Mouse (Mus musculus) megakaryocyte, embryonic 14.5 days (primary cell): ENCODE data around the gene Stub1. TPM values are rescaled to one million over a fixed set of nuclear protein-coding genes. Genes with fewer than 3 reads are reported as not detected.

Experiments
- H3K27me3 ChIP-seq: replicated peaks from 2 replicates; pipeline ENCODE3; 2012; ENCODE audit warnings: inconsistent platforms
- H3K36me3 ChIP-seq: replicated peaks from 2 replicates; pipeline ENCODE3; 2012; ENCODE audit warnings: low read length, inconsistent platforms, mixed read lengths
- H3K4me1 ChIP-seq: 2 replicates; pipeline ENCODE4 v1.6.1; 2012; ENCODE audit warnings: inconsistent platforms
- H3K4me3 ChIP-seq: replicated peaks from 2 replicates; pipeline ENCODE3; 2012; ENCODE audit warnings: moderate library complexity, mild to moderate bottlenecking, inconsistent platforms
- H3K9me3 ChIP-seq: 2 replicates; pipeline ENCODE4 v1.6.1; 2012; ENCODE audit warnings: inconsistent platforms
- FLI1 ChIP-seq: IDR thresholded peaks from 2 replicates; pipeline ENCODE4 v1.6.1; 2012; ENCODE audit warnings: low read length, inconsistent platforms, mixed read lengths
- GATA1 ChIP-seq: IDR thresholded peaks from 3 replicates; pipeline ENCODE4 v1.6.1; 2012; ENCODE audit warnings: mixed read lengths, low read length, inconsistent platforms, borderline replicate concordance
- polyA plus RNA-seq: library from polyadenylated mRNA; stranded (reverse); fragments of >175 nt; gene quantifications from 2 replicates; pipeline ENCODE4 v1.2.3, GENCODE M21; 2012; ENCODE audit warnings: low replicate concordance; ENCODE audit not compliant: insufficient read depth

Gene Stub1
- polyA plus RNA-seq, 1 experiment: 115 TPM

- TF ChIP-seq GATA1 (no peak), FLI1 (no peak)
- Histone ChIP-seq H3K36me3 (peaks cover 85% of the 10 kb centered on the region), H3K4me1 (peaks cover 95% of the 10 kb centered on the region), H3K27me3 (no peaks in the 10 kb centered on the region), H3K4me3 (no peak overlapping the region), H3K9me3 (no peaks in the 10 kb centered on the region)
Measured at GRCm38 (mm10) chr17:25839455-25840235, 6.4 kb upstream of the Stub1 start.

- no peak for TF ChIP-seq FLI1
- no peak for TF ChIP-seq GATA1
- Histone ChIP-seq H3K9me3 (no peaks in the 10 kb centered on the region), H3K27me3 (no peaks in the 10 kb centered on the region), H3K36me3 (peaks cover 90% of the 10 kb centered on the region), H3K4me1 (peaks cover 97% of the 10 kb centered on the region), H3K4me3 (no peak overlapping the region)
Measured at GRCm38 (mm10) chr17:25838904-25839303, 5.7 kb upstream of the Stub1 start.

- Histone ChIP-seq H3K27me3 (no peaks in the 10 kb centered on the region), H3K4me1 (peaks cover 88% of the 10 kb centered on the region), H3K4me3 (no peak overlapping the region), H3K9me3 (no peaks in the 10 kb centered on the region), H3K36me3 (peaks cover 83% of the 10 kb centered on the region)
- TF ChIP-seq FLI1 (no peak), GATA1 (no peak)
Measured at GRCm38 (mm10) chr17:25837533-25837932, 4.3 kb upstream of the Stub1 start.

GRCm38 (mm10) chr17:25837076-25837410, 3.8 kb upstream of the Stub1 start, which contains the start of gene Rhbdl1:
Gene Rhbdl1 (minus strand): TSS chr17:25837295.
- Histone ChIP-seq H3K27me3 (no peaks in the 10 kb centered on the region), H3K4me1 (peaks cover 85% of the 10 kb centered on the region), H3K9me3 (no peaks in the 10 kb centered on the region), H3K4me3 (peak within 1 kb of the TSS; percentile 38), H3K36me3 (peaks cover 78% of the 10 kb centered on the region)
- TF ChIP-seq FLI1: no peak
- no peak for TF ChIP-seq GATA1

- H3K36me3 ChIP-seq: peaks cover 78% of the 10 kb centered on the region
- H3K4me3 ChIP-seq: peak overlapping the region; percentile 38
- TF ChIP-seq FLI1 (no peak), GATA1 (no peak)
- no peaks in the 10 kb centered on the region for H3K27me3 ChIP-seq
- H3K4me1 ChIP-seq: peaks cover 85% of the 10 kb centered on the region
- no peaks in the 10 kb centered on the region for H3K9me3 ChIP-seq
Measured at GRCm38 (mm10) chr17:25836397-25837075, 3.3 kb upstream of the Stub1 start.

GRCm38 (mm10) chr17:25835816-25836215, 2.6 kb upstream of the Stub1 start:
- H3K36me3 ChIP-seq: peaks cover 78% of the 10 kb centered on the region
- peak overlapping the region; percentile 19 for H3K4me3 ChIP-seq
- H3K4me1 ChIP-seq: peaks cover 85% of the 10 kb centered on the region

GRCm38 (mm10) chr17:25835301-25835700, 2.1 kb upstream of the Stub1 start:
- Histone ChIP-seq H3K36me3 (peaks cover 78% of the 10 kb centered on the region), H3K9me3 (no peaks in the 10 kb centered on the region), H3K4me3 (peak overlapping the region; percentile 76), H3K4me1 (peaks cover 85% of the 10 kb centered on the region), H3K27me3 (no peaks in the 10 kb centered on the region)
- TF ChIP-seq FLI1 (no peak), GATA1 (no peak)

More at GRCm38 (mm10) chr17:25835816-25836215, 2.6 kb upstream of the Stub1 start:
- Histone ChIP-seq H3K9me3 (no peaks in the 10 kb centered on the region), H3K27me3 (no peaks in the 10 kb centered on the region)
- TF ChIP-seq FLI1 (no peak), GATA1 (no peak)

- TF ChIP-seq GATA1 (no peak), FLI1 (no peak)
- Histone ChIP-seq H3K4me3 (peak overlapping the region; percentile 97), H3K4me1 (peaks cover 85% of the 10 kb centered on the region), H3K9me3 (no peaks in the 10 kb centered on the region), H3K36me3 (peaks cover 78% of the 10 kb centered on the region), H3K27me3 (no peaks in the 10 kb centered on the region)
Measured at GRCm38 (mm10) chr17:25834595-25835222, 1.5 kb upstream of the Stub1 start.

- no peaks in the 10 kb centered on the region for H3K9me3 ChIP-seq
- H3K36me3 ChIP-seq: peaks cover 77% of the 10 kb centered on the region
- H3K4me3 ChIP-seq: peak overlapping the region; percentile 97
- peaks cover 86% of the 10 kb centered on the region for H3K4me1 ChIP-seq
- TF ChIP-seq GATA1 (no peak), FLI1 (no peak)
- no peaks in the 10 kb centered on the region for H3K27me3 ChIP-seq
Measured at GRCm38 (mm10) chr17:25833961-25834594, 874 bp upstream of the Stub1 start.
